Mouse (Mus musculus) neural tube, embryonic 12.5 days (tissue): ENCODE data around the gene Acaca. TPM values are rescaled to one million over a fixed set of nuclear protein-coding genes. Genes with fewer than 3 reads are reported as not detected.
"Not testable (repeated sequence)": the region's sequence is repeated elsewhere in the genome, so short reads cannot be mapped to it uniquely, and the experiment has no call there.

Source experiments
- ATAC-seq: fragments of 200-750 bp; cut with Nextera tagmentation; 2 replicates; pipeline ENCODE4 v1.8.0; 2017; ENCODE audit warnings: low read depth, mild to moderate bottlenecking, moderate TSS enrichment, moderate library complexity; ENCODE audit not compliant: low FRiP score
- H3K27ac ChIP-seq: fragments of 300-500 bp; sonication (generic); 2 replicates; pipeline ENCODE4 v1.5.1; 2016
- H3K27me3 ChIP-seq: fragments of 300-500 bp; sonication (generic); replicated peaks from 2 replicates; pipeline ENCODE4 v1.6.1; 2016; ENCODE audit warnings: mild to moderate bottlenecking
- H3K36me3 ChIP-seq: fragments of 300-500 bp; sonication (generic); 2 replicates; pipeline ENCODE4 v1.6.1; 2016; ENCODE audit warnings: mild to moderate bottlenecking
- H3K4me1 ChIP-seq: fragments of 300-500 bp; sonication (generic); 2 replicates; pipeline ENCODE4 v1.6.1; 2016
- H3K4me2 ChIP-seq: fragments of 300-500 bp; sonication (generic); replicated peaks from 2 replicates; pipeline ENCODE4 v1.6.1; 2016; ENCODE audit warnings: mild to moderate bottlenecking
- H3K4me3 ChIP-seq: fragments of 300-500 bp; sonication (generic); 2 replicates; pipeline ENCODE4 v1.5.1; 2016
- H3K9ac ChIP-seq: fragments of 300-500 bp; sonication (generic); 2 replicates; pipeline ENCODE4 v1.6.1; 2016; ENCODE audit warnings: mild to moderate bottlenecking
- H3K9me3 ChIP-seq: fragments of 300-500 bp; sonication (generic); 2 replicates; pipeline ENCODE4 v1.6.1; 2016; ENCODE audit warnings: mild to moderate bottlenecking
- WGBS: fragments of 180-500 bp; shearing (Covaris S2); methylation state at CpG from one replicate; pipeline ENCODE4 v1.1.7; 2016; 5-methylcytosine and 5-hydroxymethylcytosine counted together
- polyA plus RNA-seq: library from polyadenylated mRNA; unstranded; fragments of >200 nt; fragmentation: Nextera tagmentation; extraction: Ambion mirVana; gene quantifications from 2 replicates; pipeline ENCODE4 v1.2.1, GENCODE M21; 2016

Gene Acaca
- polyA plus RNA-seq, 1 experiment from 2014 or later = 29.0 TPM

GRCm38 (mm10) chr11:84306158-84306742 lies 176.8 kb downstream of the Acaca start:
- no peaks in the 10 kb centered on the region for H3K4me1 ChIP-seq
- no peak overlapping the region for H3K9ac ChIP-seq
- no peak overlapping the region for H3K27ac ChIP-seq
- H3K4me2 ChIP-seq = no peak overlapping the region
- no peak for ATAC-seq
- peaks cover 2% of the 10 kb centered on the region; the same call in 1 of the 2 replicates for H3K36me3 ChIP-seq
- WGBS = 91% methylated on average over 6 of the region's 6 CpGs
- no peaks in the 10 kb centered on the region for H3K27me3 ChIP-seq
- no peak overlapping the region for H3K4me3 ChIP-seq
- no peaks in the 10 kb centered on the region for H3K9me3 ChIP-seq

GRCm38 (mm10) chr11:84324032-84324752 lies 194.7 kb downstream of the Acaca start:
- WGBS = 47% methylated on average over 7 of the region's 7 CpGs
- ATAC-seq = no peak
- Histone ChIP-seq H3K4me3 (no peak overlapping the region), H3K4me2 (no peak overlapping the region), H3K9me3 (no peaks in the 10 kb centered on the region), H3K4me1 (0 out of 2 replicates have a peak, but pooled peaks cover 5% of the 10 kb centered on the region), H3K36me3 (peaks cover 5% of the 10 kb centered on the region; the same call in 1 of the 2 replicates), H3K9ac (no peak overlapping the region), H3K27me3 (no peaks in the 10 kb centered on the region), H3K27ac (0 out of 2 replicates have a peak overlapping the region, but pooled peaks have one; percentile 26)

GRCm38 (mm10) chr11:84327086-84327485 lies 197.6 kb downstream of the Acaca start:
- no peak for ATAC-seq
- H3K36me3 ChIP-seq = peaks cover 5% of the 10 kb centered on the region; the same call in 1 of the 2 replicates
- no peak overlapping the region for H3K27ac ChIP-seq
- 0 out of 2 replicates have a peak, but pooled peaks cover 5% of the 10 kb centered on the region for H3K4me1 ChIP-seq
- H3K9me3 ChIP-seq = no peaks in the 10 kb centered on the region
- H3K9ac ChIP-seq = no peak overlapping the region
- H3K4me3 ChIP-seq = no peak overlapping the region
- 79% methylated on average over 4 of the region's 4 CpGs for WGBS
- no peak overlapping the region for H3K4me2 ChIP-seq
- no peaks in the 10 kb centered on the region for H3K27me3 ChIP-seq

GRCm38 (mm10) chr11:84332384-84332783 lies 202.9 kb downstream of the Acaca start:
- Histone ChIP-seq H3K27me3 (no peaks in the 10 kb centered on the region), H3K9me3 (no peaks in the 10 kb centered on the region), H3K4me3 (no peak overlapping the region), H3K27ac (no peak overlapping the region), H3K4me1 (no peaks in the 10 kb centered on the region), H3K36me3 (no peaks in the 10 kb centered on the region), H3K9ac (no peak overlapping the region), H3K4me2 (no peak overlapping the region)
- ATAC-seq = no peak

- Histone ChIP-seq H3K27me3 (no peaks in the 10 kb centered on the region), H3K27ac (no peak overlapping the region), H3K9me3 (no peaks in the 10 kb centered on the region), H3K4me1 (no peaks in the 10 kb centered on the region), H3K9ac (no peak overlapping the region), H3K36me3 (no peaks in the 10 kb centered on the region), H3K4me2 (no peak overlapping the region), H3K4me3 (no peak overlapping the region)
- ATAC-seq = no peak
- 82% methylated on average over 3 of the region's 3 CpGs for WGBS
Measured at GRCm38 (mm10) chr11:84332860-84333259, 203.4 kb downstream of the Acaca start.

- not testable (repeated sequence) for H3K4me1 ChIP-seq, H3K4me3 ChIP-seq, H3K27me3 ChIP-seq, H3K9me3 ChIP-seq, H3K9ac ChIP-seq, ATAC-seq, H3K27ac ChIP-seq, H3K4me2 ChIP-seq, H3K36me3 ChIP-seq
- 95% methylated on average over 8 of the region's 8 CpGs for WGBS
Measured at GRCm38 (mm10) chr11:84338273-84338672, 208.8 kb downstream of the Acaca start.

- no peak overlapping the region for H3K9ac ChIP-seq
- no peaks in the 10 kb centered on the region for H3K9me3 ChIP-seq
- H3K27me3 ChIP-seq = no peaks in the 10 kb centered on the region
- H3K4me1 ChIP-seq = no peaks in the 10 kb centered on the region
- ATAC-seq = no peak
- no peak overlapping the region for H3K4me2 ChIP-seq
- H3K36me3 ChIP-seq = peaks cover 6% of the 10 kb centered on the region
- 91% methylated on average over 2 of the region's 2 CpGs for WGBS
- H3K4me3 ChIP-seq = no peak overlapping the region
- H3K27ac ChIP-seq = no peak overlapping the region
Measured at GRCm38 (mm10) chr11:84340630-84341029, 211.2 kb downstream of the Acaca start.

GRCm38 (mm10) chr11:84344522-84345236 lies 215.2 kb downstream of the Acaca start:
- Histone ChIP-seq H3K27me3 (no peaks in the 10 kb centered on the region), H3K27ac (no peak overlapping the region), H3K4me3 (no peak overlapping the region), H3K4me2 (no peak overlapping the region), H3K9ac (no peak overlapping the region), H3K36me3 (no peaks in the 10 kb centered on the region), H3K9me3 (no peaks in the 10 kb centered on the region), H3K4me1 (peaks cover 11% of the 10 kb centered on the region)
- ATAC-seq = no peak
- WGBS = 88% methylated on average over 6 of the region's 6 CpGs

GRCm38 (mm10) chr11:84347766-84348165 lies 218.3 kb downstream of the Acaca start:
- Histone ChIP-seq H3K9me3 (no peaks in the 10 kb centered on the region), H3K36me3 (no peaks in the 10 kb centered on the region), H3K9ac (no peak overlapping the region), H3K4me3 (no peak overlapping the region), H3K27me3 (no peaks in the 10 kb centered on the region), H3K27ac (no peak overlapping the region), H3K4me2 (no peak overlapping the region), H3K4me1 (peaks cover 22% of the 10 kb centered on the region)
- WGBS = 86% methylated on average over 2 of the region's 2 CpGs
- no peak for ATAC-seq

- no peak for ATAC-seq
- Histone ChIP-seq H3K27ac (peak overlapping the region; percentile 27), H3K4me1 (peaks cover 26% of the 10 kb centered on the region), H3K9ac (no peak overlapping the region), H3K9me3 (no peaks in the 10 kb centered on the region), H3K4me3 (no peak overlapping the region), H3K27me3 (no peaks in the 10 kb centered on the region), H3K36me3 (no peaks in the 10 kb centered on the region), H3K4me2 (peak overlapping the region; percentile 41)
- 50% methylated on average over 16 of the region's 16 CpGs for WGBS
Measured at GRCm38 (mm10) chr11:84348843-84349825, 219.7 kb downstream of the Acaca start.

GRCm38 (mm10) chr11:84351150-84351549 lies 221.7 kb downstream of the Acaca start:
- Histone ChIP-seq H3K9ac (no peak overlapping the region), H3K4me1 (peaks cover 26% of the 10 kb centered on the region), H3K4me2 (no peak overlapping the region), H3K9me3 (no peaks in the 10 kb centered on the region), H3K4me3 (no peak overlapping the region), H3K36me3 (no peaks in the 10 kb centered on the region), H3K27ac (no peak overlapping the region), H3K27me3 (no peaks in the 10 kb centered on the region)
- ATAC-seq = no peak
- 98% methylated on average over 1 of the region's 1 CpGs for WGBS
